Mouse (Mus musculus) gastrocnemius, postnatal 36 days (tissue): ENCODE data around the gene Cnnm1. TPM values are rescaled to one million over a fixed set of nuclear protein-coding genes. Genes with fewer than 3 reads are reported as not detected.

Source experiments
- DNase-seq, 2 experiments: peaks; one replicate each; pipeline ENCODE4 v3.0.0; 2022
- intact Hi-C: fragments of 180-260 bp; cut with DNase I; formaldehyde crosslinking; loops from one replicate; pipeline ENCODE4 v1.15.1; 2025
- long read RNA-seq, 2 experiments: library from polyadenylated mRNA; stranded (forward); transcript quantifications; one replicate each; pipeline ENCODE4 v2.0.0; 2021
- total RNA-seq, 2 experiments: library from RNA; stranded (reverse); gene quantifications; 2 replicates each; pipeline ENCODE4 v1.2.3; 2021

Gene Cnnm1
- total RNA-seq: not detected
- long read RNA-seq, experiment 1: 0 reads
- long read RNA-seq, experiment 2: 0 reads

DNA sequence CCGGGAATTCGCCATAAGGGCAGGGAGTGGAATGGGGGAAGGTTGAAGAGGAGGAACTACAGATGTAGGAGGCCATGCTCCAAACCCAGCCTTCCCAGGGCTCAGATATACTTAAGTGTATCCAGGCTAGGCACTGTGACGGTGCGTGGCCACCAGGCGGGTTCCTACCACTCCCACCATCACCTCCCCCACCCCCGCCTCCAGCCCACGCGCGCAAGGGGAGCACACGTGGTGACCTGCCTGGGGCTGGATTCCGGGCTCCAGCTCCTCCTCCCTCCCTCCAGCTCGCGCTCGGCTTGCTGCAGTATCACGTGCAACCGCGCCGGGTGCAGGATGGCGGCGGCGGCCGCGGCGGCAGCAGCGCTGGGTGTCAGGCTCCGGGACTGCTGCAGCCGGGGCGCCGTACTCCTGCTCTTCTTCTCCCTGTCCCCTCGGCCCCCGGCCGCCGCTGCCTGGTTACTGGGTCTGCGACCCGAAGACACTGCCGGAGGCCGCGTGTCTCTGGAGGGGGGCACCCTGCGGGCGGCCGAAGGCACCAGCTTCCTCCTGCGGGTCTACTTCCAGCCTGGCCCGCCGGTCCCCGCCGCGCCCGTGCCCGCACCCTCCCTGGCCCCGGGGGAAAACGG lies at the start of gene Cnnm1:
Gene Cnnm1 (plus strand): TSS at position 325 of the 626 bp plus-strand sequence.
- peak in 1 of 2 experiments; percentile 15 for DNase-seq
- intact Hi-C loops: no loop called here

DNA sequence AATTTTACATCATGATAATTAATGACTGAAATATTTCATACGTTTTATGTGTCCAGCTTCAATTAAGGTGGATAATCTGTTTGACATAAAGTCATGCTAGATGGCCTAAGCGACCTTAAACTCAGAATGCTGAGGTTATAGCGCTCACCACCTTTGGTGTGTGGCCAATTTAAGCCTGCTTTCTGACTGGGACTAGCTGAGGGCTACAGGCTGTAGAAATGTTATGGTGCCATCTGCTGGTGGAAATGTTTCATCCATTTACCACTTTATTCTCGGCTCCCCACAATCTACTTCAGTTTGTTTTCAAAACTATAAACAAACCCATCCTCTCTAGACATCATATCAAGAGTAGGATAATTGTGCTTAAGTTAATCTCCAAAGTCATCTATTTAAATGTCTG lies 43.9 kb upstream of the Cnnm1 start:
- no peak for DNase-seq
- intact Hi-C loops: loop anchor here (2.0 to 5.0 kb wide), 2 partner anchors 369 to 602 kb away; no protein-coding TSS in a partner anchor

DNA sequence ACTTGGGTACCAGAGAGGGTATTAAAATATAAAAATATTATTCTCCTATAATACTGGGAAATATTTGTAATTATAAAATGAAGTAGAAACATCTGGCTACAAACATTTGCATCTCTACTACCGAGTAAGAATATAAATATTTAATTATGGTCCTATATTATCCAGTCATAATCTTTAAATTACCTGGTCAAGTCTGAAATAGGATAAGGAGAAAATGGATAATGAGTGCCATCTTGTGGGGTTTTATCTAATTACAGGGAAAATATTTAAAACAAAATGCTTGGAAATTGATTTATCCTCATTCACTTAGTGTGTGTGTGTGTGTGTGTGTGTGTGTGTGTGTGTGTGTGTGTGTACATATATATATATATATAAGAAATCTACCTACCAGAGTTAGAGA lies 33.1 kb upstream of the Cnnm1 start:
- intact Hi-C loops: no loop called here
- DNase-seq: no peak

DNA sequence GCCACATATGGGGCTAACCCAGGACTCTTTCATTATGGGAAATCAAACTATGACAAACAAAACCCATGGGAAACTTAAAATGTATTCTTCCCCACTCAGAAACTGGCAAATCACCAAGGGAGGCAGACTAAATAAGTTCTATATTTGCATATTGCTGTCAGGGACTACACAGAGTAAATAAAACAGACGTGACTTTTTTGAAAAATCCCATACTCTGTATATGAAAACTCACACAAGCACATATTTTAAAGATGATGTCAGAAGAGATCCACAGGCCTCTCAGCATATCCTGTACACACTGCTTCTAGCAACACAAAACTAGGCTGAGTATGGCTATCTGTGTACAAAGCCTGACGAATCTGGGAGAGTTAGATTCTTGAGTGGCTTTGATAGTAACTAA lies 24.7 kb upstream of the Cnnm1 start:
- intact Hi-C loops: no loop called here
- DNase-seq: no peak

DNA sequence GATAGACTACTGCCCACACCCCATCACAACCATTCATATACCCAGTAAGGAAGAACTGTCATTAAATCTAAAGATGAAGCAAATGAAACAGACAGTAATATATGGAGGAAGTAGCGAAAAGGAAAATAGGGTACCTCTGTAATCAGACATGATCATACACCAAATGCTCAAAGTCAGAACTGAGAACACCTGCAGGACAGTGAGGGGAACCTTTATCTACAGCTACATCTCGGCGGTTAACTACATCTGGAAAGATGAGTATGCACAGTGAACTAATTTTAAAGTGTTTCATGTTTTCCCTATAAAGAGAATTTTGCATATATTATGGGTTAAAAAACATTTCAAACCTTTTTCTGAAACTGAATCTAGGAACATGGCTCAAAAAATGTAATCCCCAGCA lies 19.7 kb upstream of the Cnnm1 start:
- no peak for DNase-seq
- intact Hi-C loops: no loop called here

DNA sequence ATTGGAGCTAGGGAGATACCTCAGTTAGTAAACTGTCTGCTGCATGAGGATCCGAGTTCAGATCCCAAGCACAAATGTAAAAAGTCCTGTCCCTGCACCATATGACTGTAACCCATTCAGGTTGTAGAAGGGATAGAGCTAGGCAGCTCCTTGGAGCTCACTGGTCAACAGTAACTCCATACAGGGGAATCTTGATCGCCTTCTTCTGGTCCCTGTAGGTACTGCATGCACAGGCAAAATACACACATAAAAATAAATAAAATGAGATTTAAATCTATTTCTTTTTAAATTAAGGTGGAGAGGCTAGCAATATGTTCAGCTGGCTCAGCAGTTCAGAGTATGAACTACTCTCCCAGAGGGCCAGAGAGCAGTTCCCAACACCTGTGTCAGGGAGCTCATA lies 16.2 kb upstream of the Cnnm1 start:
- intact Hi-C loops: no loop called here
- DNase-seq: no peak

DNA sequence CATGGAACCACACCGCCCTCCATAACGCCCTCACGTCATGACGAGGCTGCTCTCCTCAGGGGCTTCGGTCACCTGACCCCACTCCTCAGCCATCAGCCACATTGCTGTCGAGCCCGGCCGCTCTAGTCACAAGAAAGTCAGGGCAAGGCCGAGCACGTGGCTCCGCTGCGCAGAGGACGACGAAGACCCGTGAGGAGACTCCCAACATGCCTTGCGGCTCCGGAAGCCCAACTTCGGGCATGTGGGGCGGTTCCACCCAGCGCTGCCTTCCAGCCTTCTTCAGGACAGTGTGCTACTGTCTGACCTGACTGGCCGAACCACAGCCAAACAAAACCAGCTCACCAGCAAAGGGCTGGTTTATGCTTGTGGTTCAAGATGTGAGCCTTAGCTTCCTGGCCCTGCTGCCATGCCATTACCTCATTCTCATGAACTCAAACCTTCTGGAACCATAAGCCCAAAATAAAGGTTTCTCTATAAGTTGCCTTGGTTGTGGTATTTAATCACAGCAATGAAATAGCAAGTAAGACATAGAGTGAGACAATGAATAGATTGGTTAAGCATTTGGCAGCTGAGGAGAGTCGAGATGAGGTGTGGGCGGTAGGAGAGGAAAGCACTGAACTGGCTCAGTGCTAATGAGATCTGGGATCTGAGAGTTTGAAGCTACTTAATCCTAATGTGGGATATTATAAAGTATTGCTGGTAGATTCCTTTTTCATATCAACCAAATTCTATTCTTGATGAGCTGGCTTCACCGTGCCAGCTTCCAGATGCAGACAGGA lies 12.6 kb upstream of the Cnnm1 start:
- intact Hi-C loops: no loop called here
- DNase-seq: no peak

DNA sequence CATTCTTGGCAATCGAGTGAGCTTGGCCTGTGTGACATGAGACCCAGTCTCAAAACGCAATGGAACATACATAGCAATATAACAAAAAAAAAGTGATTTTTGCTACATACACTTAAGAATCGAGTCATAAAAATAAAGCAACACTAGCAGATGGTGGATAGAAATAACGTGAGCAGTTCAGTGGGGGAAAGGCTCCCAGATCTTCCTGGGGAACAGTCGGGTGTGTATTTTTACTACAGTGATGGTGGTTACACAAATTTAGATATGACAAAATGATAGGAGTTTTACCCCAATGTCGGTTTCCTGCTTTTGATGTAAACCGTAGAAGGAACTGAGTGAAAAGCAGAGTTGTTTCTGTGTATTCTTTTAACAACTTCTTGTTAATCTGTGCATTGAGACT lies 990 bp upstream of the Cnnm1 start:
- no peak for DNase-seq
- intact Hi-C loops: no loop called here

DNA sequence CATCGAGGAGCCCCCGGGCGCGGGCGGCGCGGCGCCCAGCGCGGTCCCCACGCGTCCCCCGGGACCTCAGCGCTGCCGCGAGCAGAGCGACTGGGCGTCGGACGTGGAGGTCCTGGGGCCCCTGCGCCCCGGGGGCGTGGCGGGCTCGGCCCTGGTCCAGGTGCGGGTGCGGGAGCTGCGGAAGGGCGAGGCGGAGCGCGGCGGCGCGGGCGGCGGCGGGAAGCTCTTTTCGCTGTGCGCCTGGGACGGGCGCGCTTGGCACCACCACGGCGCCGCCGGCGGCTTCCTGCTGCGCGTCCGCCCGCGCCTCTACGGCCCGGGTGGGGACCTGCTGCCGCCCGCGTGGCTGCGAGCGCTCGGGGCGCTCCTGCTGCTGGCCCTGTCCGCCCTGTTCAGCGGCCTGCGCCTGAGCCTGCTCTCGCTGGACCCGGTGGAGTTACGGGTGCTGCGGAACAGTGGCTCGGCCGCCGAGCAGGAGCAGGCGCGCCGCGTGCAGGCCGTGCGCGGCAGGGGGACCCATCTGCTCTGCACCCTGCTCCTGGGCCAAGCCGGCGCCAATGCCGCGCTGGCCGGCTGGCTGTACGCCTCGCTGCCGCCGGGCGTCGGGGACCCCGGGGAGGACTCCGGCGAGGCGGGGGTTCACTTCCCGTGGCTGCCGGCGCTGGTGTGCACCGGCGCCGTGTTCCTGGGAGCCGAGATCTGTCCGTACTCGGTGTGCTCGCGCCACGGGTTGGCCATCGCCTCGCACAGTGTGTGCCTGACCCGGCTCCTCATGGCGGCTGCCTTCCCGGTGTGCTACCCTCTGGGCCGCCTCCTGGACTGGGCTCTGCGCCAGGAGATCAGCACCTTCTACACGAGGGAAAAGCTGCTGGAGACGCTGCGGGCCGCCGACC lies 778 bp downstream of the Cnnm1 start:
- DNase-seq: peak in 1 of 2 experiments; percentile 15
- intact Hi-C loops: no loop called here

DNA sequence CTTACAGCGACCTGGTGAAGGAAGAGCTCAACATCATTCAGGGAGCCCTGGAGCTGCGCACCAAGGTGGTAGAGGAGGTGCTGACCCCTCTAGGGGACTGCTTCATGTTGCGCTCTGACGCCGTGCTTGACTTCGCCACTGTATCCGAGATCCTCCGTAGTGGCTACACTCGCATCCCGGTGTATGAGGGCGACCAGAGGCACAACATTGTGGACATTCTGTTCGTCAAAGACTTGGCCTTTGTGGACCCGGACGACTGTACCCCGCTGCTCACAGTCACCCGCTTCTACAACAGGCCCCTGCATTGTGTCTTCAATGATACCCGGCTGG lies 1.4 kb downstream of the Cnnm1 start:
- DNase-seq: no peak
- intact Hi-C loops: no loop called here

DNA sequence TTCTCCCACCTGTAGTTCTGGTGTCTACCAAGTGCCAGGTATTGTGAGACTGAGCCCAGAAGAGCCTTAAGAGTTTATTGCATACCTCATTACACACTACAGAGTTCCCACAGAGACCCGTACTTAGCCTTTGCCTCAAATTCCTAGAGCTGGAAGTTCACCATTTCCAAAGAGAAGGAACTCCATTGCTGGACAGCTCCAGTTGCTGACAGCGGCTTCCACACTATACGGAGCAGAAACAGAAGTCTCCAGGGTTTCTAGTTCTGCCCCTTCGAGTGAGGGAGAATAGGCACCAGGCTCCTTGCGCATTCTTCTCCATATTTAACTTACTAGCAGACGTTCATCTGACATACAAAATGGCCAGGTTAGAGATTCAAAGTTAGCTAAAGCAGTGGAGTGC lies 2.0 kb downstream of the Cnnm1 start:
- intact Hi-C loops: no loop called here
- no peak for DNase-seq

DNA sequence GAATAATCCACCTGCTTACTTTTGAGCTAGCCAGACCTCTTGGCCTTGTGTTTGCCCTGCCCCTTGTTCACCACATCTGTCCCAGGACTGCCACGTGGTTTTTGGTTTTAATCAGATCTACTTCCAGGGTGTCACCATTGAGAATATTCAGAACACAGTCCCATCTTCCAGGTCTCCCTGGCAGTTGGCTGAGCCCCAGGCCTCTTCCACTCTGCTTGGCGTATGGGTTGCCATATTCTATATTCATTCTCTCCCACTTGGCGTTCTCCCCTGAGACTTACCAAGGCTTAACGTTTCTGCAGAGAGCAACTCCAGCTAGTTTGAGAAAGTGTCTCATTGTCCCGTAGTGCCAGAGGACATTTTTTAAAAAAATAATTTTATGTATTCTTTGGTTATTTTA lies 2.7 kb downstream of the Cnnm1 start:
- DNase-seq: no peak
- intact Hi-C loops: no loop called here

DNA sequence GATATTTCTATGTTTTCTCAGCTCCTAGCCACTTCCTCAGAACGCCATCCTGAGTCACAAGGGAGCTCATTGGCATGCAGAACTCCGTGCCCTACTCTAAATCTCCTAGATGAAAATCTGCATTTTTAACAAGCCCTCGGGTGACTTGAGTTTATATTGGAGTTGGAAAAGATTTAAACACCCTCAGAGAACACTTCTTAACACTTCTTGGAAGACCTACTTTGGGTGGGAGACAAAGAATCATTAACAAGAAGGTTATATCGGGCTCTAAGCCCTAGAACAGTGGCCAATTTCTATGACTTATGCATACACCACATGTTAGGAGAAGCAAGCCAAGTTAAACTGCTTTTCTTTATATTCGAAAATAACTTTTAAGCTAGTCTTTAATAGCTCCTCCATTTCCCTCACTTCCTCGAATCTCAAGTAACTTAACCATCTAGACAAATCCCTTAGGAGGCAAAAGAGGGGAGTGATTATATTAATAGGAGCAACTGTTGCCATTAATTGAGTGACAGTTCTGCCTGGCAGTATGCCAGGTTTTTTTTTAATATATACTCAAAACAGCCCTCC lies 4.5 kb downstream of the Cnnm1 start:
- intact Hi-C loops: no loop called here
- no peak for DNase-seq

DNA sequence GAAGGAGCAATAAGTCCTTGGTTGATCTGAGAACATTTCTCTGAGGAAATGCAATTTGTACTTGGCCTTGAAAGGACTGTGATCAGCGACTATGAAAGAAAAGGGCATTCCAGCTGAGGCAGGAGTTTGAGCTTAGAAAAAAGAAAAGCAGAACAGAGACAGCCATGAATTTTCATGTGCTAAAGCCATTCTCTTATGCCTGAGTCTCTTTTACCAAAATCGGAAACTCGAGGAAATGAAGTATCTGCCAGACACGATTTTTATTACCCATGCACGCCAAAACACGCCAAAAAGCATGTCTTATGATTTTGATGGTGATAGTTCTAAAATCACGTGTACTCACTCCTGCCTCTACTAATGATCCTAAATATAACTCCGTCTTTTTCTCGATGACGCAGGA lies 11.3 kb downstream of the Cnnm1 start:
- intact Hi-C loops: no loop called here
- no peak for DNase-seq

DNA sequence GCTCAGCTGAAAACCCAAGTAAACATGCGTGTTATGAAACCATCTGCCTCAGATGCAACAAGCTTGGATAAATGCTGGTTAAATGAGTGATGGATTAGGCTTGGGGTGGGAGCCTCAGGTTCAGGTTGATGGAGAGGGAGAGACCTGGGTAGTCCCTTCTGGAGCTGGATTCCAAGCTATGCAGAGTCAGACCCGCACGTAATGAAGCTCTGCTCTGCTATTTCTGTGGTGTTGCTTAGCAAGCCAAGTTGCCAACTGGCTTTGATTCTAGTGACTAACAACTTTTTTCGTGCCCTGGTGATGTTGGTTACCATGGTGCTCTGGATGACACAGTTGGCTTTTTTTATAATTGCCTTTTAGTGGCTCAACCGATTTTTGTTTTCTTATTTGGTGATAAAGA lies 11.9 kb downstream of the Cnnm1 start:
- intact Hi-C loops: no loop called here
- DNase-seq: no peak

DNA sequence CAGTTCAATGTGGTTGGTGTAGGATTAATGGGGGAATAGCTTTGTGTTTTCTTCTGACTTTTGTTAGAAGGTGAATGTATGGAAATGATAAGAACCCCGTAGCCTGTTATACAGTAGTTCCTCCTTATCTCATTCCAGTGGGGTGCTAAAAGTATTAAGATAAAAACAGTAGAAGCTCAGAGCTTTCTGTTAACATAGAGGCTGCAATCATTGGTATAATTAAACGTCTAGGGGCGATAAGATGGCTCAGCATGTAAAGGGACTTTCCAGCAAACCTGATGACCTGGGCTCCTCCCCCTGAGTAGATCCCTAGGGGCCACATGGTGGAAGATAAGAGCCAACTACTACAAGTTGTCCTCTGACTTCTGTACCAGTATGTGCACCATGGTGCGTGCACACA lies 12.8 kb downstream of the Cnnm1 start:
- intact Hi-C loops: no loop called here
- DNase-seq: no peak

DNA sequence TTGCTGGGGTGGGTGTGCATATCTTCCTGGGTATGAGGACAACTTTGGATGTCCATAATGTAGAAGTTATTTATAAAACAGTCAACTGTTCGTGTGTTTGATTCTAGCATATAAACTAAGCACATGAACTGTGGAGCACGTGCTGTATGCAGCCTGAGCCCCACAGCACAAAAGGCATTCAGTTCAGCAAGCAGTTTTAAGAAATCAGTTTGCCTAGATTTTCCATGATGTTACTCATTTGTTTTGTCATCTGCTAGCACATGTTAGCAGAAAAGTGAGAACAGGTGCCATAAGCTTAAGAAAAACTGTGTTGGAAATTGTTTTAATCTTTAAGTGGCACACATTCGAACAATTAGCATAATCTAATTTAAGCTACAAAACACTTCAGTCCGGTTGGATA lies 19.7 kb downstream of the Cnnm1 start:
- no peak for DNase-seq
- intact Hi-C loops: no loop called here

DNA sequence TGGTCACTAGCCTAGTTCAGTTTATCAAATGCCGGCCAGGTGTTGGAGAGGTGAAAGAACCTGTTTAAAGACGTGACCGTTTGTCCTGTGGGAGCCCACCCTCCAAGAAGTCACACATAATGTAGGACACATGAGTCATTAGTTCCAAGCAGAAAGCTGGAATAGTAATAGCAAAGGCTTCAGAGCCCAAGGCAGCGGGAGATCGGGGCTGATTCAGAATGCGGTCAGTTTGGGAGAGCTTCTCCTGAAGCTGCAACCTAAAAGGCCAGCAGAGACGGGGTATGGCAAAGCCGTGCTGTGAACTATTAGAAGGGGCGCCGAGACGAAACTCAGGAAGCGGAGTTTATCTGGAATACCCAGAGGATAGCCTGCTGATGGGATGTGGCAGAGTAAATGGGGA lies 20.2 kb downstream of the Cnnm1 start:
- no peak for DNase-seq
- intact Hi-C loops: no loop called here

DNA sequence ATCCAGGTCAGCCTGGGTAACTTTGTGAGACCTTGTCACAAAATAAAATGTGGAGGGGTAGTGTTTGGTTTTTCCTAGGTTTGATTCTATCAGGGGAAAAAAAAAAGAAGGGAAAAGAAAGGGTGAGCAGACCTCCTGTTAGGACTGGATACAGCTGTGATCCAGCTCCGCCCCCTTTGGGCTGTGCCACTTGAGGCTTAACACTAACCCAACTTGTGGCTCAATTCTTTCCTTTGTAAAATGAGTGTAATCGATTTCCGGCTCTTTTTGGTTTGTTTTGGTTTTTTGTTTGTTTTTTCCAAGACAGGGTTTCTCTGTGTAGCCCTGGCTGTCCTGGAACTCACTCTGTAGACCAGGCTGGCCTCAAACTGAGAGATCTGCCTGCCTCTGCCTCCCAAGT lies 21.9 kb downstream of the Cnnm1 start:
- intact Hi-C loops: no loop called here
- no peak for DNase-seq

DNA sequence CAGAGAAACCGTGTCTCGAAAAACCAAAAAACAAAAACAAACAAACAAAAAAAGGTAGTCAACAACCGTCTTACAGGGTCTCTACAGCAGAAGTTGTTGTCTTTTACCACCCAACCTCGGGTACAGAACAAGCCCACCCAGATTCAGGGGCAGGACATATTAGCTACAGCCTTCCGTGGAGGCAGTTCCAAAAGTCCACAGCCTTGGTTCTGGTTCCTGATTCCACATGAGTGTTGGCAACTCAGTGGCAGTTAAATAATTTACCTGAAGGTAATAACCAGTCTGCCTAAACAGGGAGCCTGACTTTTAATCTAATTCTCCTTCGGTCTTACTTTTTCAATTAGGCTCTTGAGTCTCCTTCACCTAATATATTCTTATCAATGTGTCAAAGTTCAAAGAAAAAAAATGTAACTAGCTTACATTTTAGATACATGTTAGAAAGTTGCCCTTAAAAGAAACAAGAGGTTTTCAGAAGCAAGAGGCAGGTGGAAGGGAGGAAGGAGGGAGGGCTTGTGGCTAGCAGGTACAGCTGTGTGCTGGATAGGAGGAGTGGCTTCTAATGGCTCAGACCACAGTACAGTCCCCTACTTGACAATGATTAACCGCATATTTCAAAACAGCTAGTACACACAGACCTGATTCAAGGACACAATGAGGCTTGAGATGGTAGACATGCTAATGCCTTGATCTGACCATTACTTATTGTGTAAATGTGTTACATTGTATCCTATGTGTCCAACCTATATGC lies 23.5 kb downstream of the Cnnm1 start:
- DNase-seq: no peak
- intact Hi-C loops: no loop called here
